Mouse (Mus musculus) E14TG2a.4 (cell line): Measurements from ENCODE around the gene Agap2.

Experiments
- H3K27me3 ChIP-seq: 2 replicates; pipeline ENCODE4 v1.6.1; 2014; ENCODE audit warnings: low read length, control low read depth; ENCODE audit not compliant: insufficient read depth
- H3K36me3 ChIP-seq: 2 replicates; pipeline ENCODE4 v1.6.1; 2014; ENCODE audit warnings: low read length, control low read depth; ENCODE audit not compliant: insufficient read depth
- H3K4me1 ChIP-seq: replicated peaks from 2 replicates; pipeline ENCODE4 v1.6.1; 2014; ENCODE audit warnings: low read depth, low read length, control low read depth
- H3K4me3 ChIP-seq: replicated peaks from 2 replicates; pipeline ENCODE4 v1.5.1; 2014; ENCODE audit warnings: mild to moderate bottlenecking, low read length
- H3K9me3 ChIP-seq: 2 replicates; pipeline ENCODE4 v1.6.1; 2014; ENCODE audit warnings: low read length, control low read depth
- CTCF ChIP-seq: conservative IDR thresholded peaks from 2 replicates; pipeline ENCODE4 v1.5.1; 2014; ENCODE audit warnings: low read length
- NANOG ChIP-seq: IDR thresholded peaks from 2 replicates; pipeline ENCODE4 v1.6.1; 2014; ENCODE audit warnings: borderline replicate concordance, low read length, mixed read lengths
- POU5F1 ChIP-seq: IDR thresholded peaks from 2 replicates; pipeline ENCODE4 v1.6.1; 2014; ENCODE audit warnings: low read length, borderline replicate concordance

Agap2 gene

DNA sequence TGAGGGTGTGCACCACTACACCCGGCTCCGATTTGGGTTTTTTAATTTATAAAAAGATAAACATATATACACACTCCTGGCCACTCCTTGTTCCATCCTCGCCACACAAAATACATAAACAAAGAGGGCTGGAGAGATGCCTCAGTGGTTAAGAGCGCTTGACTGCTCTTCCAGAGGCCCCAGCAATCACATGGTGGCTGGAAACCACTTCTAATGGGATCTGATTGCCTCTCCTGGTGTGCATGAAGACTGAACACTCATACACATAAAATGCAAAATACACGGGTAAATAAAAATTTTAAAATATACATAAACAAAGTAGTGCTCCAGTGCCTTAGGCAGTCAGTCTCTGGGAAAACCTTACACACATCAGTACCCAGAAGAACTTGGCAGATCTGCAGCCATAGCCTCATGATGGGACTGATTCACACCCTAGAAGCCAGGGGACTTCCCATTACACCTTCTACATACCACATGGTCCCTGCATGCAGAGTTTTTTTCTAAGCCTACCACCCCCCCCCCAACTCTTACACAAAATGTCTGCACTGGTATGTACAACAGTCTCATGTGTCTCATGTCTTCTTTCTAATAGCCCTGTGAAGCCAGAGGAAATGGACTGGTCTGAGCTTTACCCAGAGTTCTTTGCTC lies 32.5 kb upstream of the Agap2 start:
- H3K9me3 ChIP-seq: no peaks in the 10 kb centered on the region
- H3K4me1 ChIP-seq: peaks cover 76% of the 10 kb centered on the region
- H3K36me3 ChIP-seq: peaks cover 47% of the 10 kb centered on the region
- no peak for TF ChIP-seq CTCF
- no peak for TF ChIP-seq POU5F1
- TF ChIP-seq NANOG: no peak
- H3K4me3 ChIP-seq: peak overlapping the region; percentile 93
- peaks cover 2% of the 10 kb centered on the region; the same call in 1 of the 2 replicates for H3K27me3 ChIP-seq

DNA sequence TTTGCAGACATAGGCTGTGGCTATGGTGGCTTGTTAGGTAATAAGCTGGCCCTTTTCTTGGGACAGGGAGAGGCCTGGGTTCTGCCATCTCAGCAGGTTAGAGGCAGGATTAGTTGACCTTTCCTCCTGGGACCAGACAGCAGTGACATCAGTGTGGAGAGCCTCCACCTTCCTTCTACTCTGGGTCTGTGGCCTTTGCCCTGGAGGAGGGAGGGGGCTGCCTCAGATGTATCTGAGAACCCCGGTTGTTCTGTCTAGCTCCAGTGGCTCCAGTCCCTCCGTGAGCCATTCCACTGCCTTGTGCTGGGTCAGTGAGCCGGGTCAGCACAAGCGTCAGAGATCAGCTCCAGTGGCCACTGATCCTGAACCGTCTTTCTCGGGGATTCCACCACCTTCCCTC lies 31.9 kb upstream of the Agap2 start:
- Histone ChIP-seq H3K27me3 (peaks cover 8% of the 10 kb centered on the region), H3K36me3 (peaks cover 53% of the 10 kb centered on the region), H3K4me3 (peak overlapping the region; percentile 93), H3K9me3 (no peaks in the 10 kb centered on the region), H3K4me1 (peaks cover 76% of the 10 kb centered on the region)
- TF ChIP-seq CTCF (no peak), NANOG (no peak), POU5F1 (no peak)

DNA sequence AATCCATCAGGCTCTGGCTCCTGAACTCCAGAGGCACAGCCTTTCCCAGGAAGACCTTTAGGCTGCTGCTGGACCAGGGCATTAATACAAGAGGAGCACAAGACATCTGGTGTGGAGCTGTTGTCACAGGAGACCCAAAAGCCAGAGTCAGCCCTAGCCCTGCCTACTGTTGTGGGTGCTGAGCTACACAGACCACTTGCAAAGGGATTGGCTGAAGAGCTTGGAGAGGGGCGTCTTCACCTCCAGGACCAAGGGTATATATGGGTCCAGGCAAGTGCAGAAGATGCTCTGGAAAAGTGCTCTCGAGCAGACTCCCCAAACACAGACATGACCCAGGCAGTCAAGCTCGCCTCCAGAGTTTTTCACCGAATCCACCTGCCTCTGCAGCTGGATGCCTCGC lies 27.1 kb upstream of the Agap2 start, which contains the start of gene Cyp27b1:
TSS of gene Cyp27b1 (plus strand) at position 297 of the 400 bp plus-strand sequence.
- H3K36me3 ChIP-seq: peaks cover 50% of the 10 kb centered on the region
- peak within 1 kb of the TSS; percentile 64 for H3K4me3 ChIP-seq
- H3K9me3 ChIP-seq: peaks cover 12% of the 10 kb centered on the region
- no peak for TF ChIP-seq CTCF
- TF ChIP-seq NANOG: no peak
- no peak for TF ChIP-seq POU5F1
- H3K4me1 ChIP-seq: peaks cover 62% of the 10 kb centered on the region
- peaks cover 43% of the 10 kb centered on the region for H3K27me3 ChIP-seq

DNA sequence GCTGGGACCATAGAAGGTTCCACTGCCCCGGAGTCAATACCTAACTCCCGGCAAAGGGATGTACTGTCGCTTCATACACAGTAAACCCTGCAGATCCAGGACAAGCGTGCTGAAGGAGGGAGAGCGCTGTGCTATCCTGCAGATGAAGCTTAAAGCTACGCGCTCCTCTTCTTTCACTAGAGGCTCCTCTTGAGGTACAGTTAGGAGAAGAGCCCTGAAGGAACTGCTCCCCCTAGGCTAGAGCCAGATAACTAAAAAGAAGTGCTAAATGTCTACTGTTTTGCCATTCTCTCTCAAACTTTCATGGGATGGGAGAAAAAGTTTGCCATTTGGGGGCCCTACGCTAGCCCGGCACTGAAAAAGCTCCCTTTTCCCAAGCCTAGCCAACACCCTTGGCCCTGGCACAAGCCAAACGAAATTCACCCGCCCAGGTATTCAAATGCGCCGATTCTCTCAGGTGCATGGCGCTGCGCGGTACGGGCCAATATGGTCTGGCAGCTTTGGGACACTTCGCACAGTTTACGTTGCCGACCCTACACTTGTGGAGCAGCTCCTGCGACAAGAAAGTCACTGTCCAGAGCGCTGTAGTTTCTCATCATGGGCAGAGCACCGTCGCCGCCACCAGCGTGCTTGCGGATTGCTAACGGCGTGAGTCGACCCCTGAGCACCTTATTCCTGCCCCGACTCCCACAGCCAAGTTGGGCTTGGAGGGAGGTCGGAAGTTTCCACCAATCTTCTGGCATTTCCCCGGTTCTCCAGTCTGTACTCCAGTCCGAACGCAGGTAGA lies 26.3 kb upstream of the Agap2 start:
- TF ChIP-seq CTCF (no peak), POU5F1 (no peak), NANOG (no peak)
- Histone ChIP-seq H3K4me3 (peak overlapping the region; percentile 64), H3K9me3 (peaks cover 12% of the 10 kb centered on the region), H3K36me3 (peaks cover 42% of the 10 kb centered on the region), H3K27me3 (peaks cover 43% of the 10 kb centered on the region), H3K4me1 (peaks cover 61% of the 10 kb centered on the region)

DNA sequence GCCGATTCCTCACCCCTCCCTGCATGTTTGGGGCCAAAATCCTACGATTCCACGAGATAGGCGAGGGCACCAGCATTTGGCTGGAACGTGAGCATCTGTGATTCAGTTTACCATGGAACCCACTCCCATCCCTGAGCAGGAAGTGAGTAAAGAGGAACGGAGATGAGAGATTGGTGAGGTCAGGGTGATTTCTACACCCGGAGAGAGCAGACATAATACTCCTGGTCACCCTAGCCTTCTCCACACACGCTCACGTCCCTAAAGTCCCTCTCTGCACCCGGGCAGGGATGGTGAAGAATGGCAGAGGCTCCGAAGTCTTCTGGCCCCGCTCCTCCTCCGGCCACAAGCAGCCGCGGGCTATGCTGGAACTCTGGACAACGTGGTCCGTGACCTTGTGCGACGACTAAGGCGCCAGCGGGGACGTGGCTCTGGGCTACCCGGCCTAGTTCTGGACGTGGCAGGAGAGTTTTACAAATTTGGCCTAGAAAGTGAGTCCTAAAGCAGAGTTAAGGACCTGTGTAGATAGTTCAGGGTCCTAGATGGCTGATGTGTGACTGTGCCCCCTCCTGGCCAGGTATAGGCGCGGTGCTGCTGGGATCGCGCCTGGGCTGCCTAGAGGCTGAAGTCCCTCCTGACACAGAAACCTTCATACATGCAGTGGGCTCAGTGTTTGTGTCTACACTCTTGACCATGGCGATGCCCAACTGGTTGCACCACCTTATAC lies 25.5 kb upstream of the Agap2 start:
- peak overlapping the region; percentile 64 for H3K4me3 ChIP-seq

DNA sequence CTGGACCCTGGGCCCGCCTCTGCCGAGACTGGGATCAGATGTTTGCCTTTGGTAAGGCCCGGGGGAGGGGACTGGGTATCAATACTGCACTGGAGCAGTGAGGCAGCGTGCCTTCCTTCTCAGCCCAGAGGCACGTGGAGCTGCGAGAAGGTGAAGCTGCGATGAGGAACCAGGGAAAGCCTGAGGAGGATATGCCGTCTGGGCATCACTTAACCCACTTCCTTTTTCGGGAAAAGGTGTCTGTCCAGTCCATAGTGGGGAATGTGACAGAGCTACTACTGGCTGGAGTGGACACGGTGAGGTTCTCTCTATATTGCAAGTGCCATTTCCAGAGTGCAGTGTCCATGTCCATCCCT lies 25.0 kb upstream of the Agap2 start:
- Histone ChIP-seq H3K4me3 (peak overlapping the region; percentile 64), H3K9me3 (peaks cover 12% of the 10 kb centered on the region), H3K4me1 (peaks cover 52% of the 10 kb centered on the region), H3K36me3 (peaks cover 42% of the 10 kb centered on the region), H3K27me3 (peaks cover 43% of the 10 kb centered on the region)
- no peak for TF ChIP-seq CTCF
- no peak for TF ChIP-seq NANOG
- TF ChIP-seq POU5F1: no peak

More for the DNA sequence above, 25.5 kb upstream of the Agap2 start:
- H3K36me3 ChIP-seq: peaks cover 42% of the 10 kb centered on the region
- H3K27me3 ChIP-seq: peaks cover 43% of the 10 kb centered on the region
- peaks cover 57% of the 10 kb centered on the region for H3K4me1 ChIP-seq
- peak; percentile 18 for TF ChIP-seq CTCF
- TF ChIP-seq NANOG: no peak
- TF ChIP-seq POU5F1: no peak
- H3K9me3 ChIP-seq: peaks cover 12% of the 10 kb centered on the region

DNA sequence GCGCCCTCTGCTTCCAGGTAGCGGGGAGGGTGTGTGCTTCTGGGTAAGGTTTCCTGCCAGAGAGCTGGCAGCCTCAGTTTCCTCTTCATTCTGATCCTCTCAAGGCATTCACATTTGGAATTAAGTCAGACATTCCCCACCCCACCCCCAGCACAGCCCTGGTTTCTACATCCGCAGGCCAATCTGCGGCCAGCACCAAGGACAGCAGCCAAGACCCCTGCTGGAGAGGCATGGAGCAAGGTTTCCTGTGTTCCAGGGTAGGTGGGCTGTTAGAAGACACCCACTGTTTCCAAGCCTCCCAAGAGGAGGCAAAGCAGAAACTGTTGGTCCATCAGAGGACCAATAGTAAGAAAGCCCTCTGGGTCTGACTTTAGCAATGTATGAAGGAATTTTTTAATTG lies 20.4 kb upstream of the Agap2 start:
- Histone ChIP-seq H3K4me3 (no peak overlapping the region), H3K36me3 (peaks cover 42% of the 10 kb centered on the region), H3K9me3 (peaks cover 12% of the 10 kb centered on the region), H3K4me1 (peaks cover 54% of the 10 kb centered on the region), H3K27me3 (peaks cover 35% of the 10 kb centered on the region)
- TF ChIP-seq NANOG (no peak), POU5F1 (no peak), CTCF (peak; percentile 12; the same call in 1 of the 2 replicates)

DNA sequence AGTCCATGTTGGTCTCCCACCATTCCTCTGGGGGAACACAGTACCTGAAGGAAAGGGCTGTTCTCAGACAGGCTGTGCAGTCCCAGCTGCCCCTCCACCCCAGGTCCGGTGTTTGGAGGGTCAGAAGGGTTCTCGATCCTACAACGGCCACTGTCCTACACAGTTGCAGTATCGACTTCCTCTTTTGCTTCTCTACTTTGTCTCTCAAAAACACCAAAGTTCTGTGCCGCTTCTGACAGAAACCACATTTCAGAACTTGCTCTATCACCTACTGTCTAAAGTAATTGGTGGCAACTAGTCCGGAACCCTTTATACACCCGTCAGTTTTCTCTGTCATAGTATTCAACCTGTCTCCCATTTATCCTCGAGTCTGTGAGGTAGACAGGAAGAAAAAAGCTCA lies 19.7 kb upstream of the Agap2 start:
- no peak for TF ChIP-seq NANOG
- no peak for TF ChIP-seq POU5F1
- no peak for TF ChIP-seq CTCF
- Histone ChIP-seq H3K4me1 (peaks cover 49% of the 10 kb centered on the region), H3K36me3 (peaks cover 42% of the 10 kb centered on the region), H3K27me3 (peaks cover 28% of the 10 kb centered on the region), H3K9me3 (peaks cover 8% of the 10 kb centered on the region), H3K4me3 (no peak overlapping the region)

DNA sequence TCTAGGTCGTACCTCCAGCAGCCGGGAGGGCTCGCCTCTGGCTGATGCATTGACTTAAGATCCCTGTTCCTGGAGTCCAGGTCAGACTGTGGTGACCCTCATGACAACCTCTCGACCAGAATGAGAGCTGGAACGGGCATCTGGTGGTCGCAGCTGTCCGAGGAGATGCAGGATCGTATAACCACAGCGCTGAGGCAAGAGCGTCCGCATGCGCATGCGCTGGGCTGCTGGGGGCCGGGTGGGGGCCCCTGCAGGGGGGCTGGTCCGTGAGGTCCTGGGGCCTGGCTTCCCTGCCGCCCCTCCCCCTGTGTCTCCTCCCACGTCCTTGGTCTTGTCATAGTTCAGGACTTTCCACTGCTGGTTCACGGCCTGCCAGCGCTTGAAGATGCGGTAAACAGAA lies 18.6 kb upstream of the Agap2 start:
- H3K4me3 ChIP-seq: peak overlapping the region; percentile 23; the same call in 1 of the 2 replicates
- H3K36me3 ChIP-seq: peaks cover 42% of the 10 kb centered on the region
- peaks cover 17% of the 10 kb centered on the region for H3K27me3 ChIP-seq
- TF ChIP-seq CTCF: no peak
- TF ChIP-seq NANOG: no peak
- no peak for TF ChIP-seq POU5F1
- no peaks in the 10 kb centered on the region for H3K9me3 ChIP-seq
- peaks cover 59% of the 10 kb centered on the region for H3K4me1 ChIP-seq
